Mouse (Mus musculus): Measurements from ENCODE around the gene Nf1.

The Nf1 gene

GRCm38 (mm10) chr11:79329585-79329984 is 9.9 kb upstream of the Nf1 start:
- DNase-seq, result no peak

GRCm38 (mm10) chr11:79335077-79335476 is 4.4 kb upstream of the Nf1 start:
- DNase-seq, result no peak

- DNase-seq, result no peak
Measured at GRCm38 (mm10) chr11:79336722-79337267, 2.7 kb upstream of the Nf1 start.

- DNase-seq, result no peak
Measured at GRCm38 (mm10) chr11:79338621-79339020, 872 bp upstream of the Nf1 start.

- peak; percentile 47 for DNase-seq
Measured at GRCm38 (mm10) chr11:79339808-79340781, 602 bp downstream of the Nf1 start.

GRCm38 (mm10) chr11:79356995-79357394 is 17.5 kb downstream of the Nf1 start:
- DNase-seq, result no peak

GRCm38 (mm10) chr11:79357397-79357796 is 17.9 kb downstream of the Nf1 start:
- DNase-seq, result no peak

- DNase-seq, result no peak
Measured at GRCm38 (mm10) chr11:79364956-79365355, 25.5 kb downstream of the Nf1 start.

GRCm38 (mm10) chr11:79366284-79366683 is 26.8 kb downstream of the Nf1 start:
- DNase-seq, result no peak

- DNase-seq, result no peak
Measured at GRCm38 (mm10) chr11:79373031-79373430, 33.5 kb downstream of the Nf1 start.

GRCm38 (mm10) chr11:79398336-79398735 is 58.8 kb downstream of the Nf1 start:
- DNase-seq, result peak; percentile 86

- no peak for DNase-seq
Measured at GRCm38 (mm10) chr11:79403625-79404319, 64.3 kb downstream of the Nf1 start.

GRCm38 (mm10) chr11:79413761-79414513 is 74.4 kb downstream of the Nf1 start:
- no peak for DNase-seq

GRCm38 (mm10) chr11:79422496-79422895 is 83.0 kb downstream of the Nf1 start:
- DNase-seq, result no peak

- no peak for DNase-seq
Measured at GRCm38 (mm10) chr11:79426571-79426970, 87.1 kb downstream of the Nf1 start.

- DNase-seq, result peak; percentile 36
Measured at GRCm38 (mm10) chr11:79427638-79428037, 88.1 kb downstream of the Nf1 start.

GRCm38 (mm10) chr11:79435252-79435651 is 95.8 kb downstream of the Nf1 start:
- no peak for DNase-seq

- DNase-seq, result no peak
Measured at GRCm38 (mm10) chr11:79448361-79448760, 108.9 kb downstream of the Nf1 start.

- DNase-seq, result no peak
Measured at GRCm38 (mm10) chr11:79452966-79453365, 113.5 kb downstream of the Nf1 start.

- no peak for DNase-seq
Measured at GRCm38 (mm10) chr11:79457928-79458327, 118.4 kb downstream of the Nf1 start.

GRCm38 (mm10) chr11:79459846-79460245 is 120.4 kb downstream of the Nf1 start:
- no peak for DNase-seq

- no peak for DNase-seq
Measured at GRCm38 (mm10) chr11:79460756-79461450, 121.4 kb downstream of the Nf1 start.
